Mouse (Mus musculus) midbrain, embryonic 12.5 days (tissue): Measurements from ENCODE around the gene Csrp3. TPM values are rescaled to one million over a fixed set of nuclear protein-coding genes. Genes with fewer than 3 reads are reported as not detected.
A peak's percentile ranks its signal among the peaks of the same experiment; 100 is the strongest.

Experiments used
- ATAC-seq: fragments of 200-750 bp; cut with Nextera tagmentation; 2 replicates; pipeline ENCODE4 v1.8.0; 2017; ENCODE audit warnings: low read depth, moderate TSS enrichment, moderate library complexity; ENCODE audit not compliant: low FRiP score
- H3K27ac ChIP-seq: fragments of 300-500 bp; sonication (generic); replicated peaks from 2 replicates; pipeline ENCODE4 v1.5.1; 2016; ENCODE audit warnings: mild to moderate bottlenecking
- H3K27me3 ChIP-seq: fragments of 300-500 bp; sonication (generic); 2 replicates; pipeline ENCODE4 v1.6.1; 2016; ENCODE audit warnings: mild to moderate bottlenecking
- H3K36me3 ChIP-seq: fragments of 300-500 bp; sonication (generic); 2 replicates; pipeline ENCODE4 v1.6.1; 2016
- H3K4me1 ChIP-seq: fragments of 300-500 bp; sonication (generic); 2 replicates; pipeline ENCODE4 v1.6.1; 2016
- H3K4me2 ChIP-seq: fragments of 300-500 bp; sonication (generic); replicated peaks from 2 replicates; pipeline ENCODE4 v1.6.1; 2016; ENCODE audit warnings: mild to moderate bottlenecking, moderate library complexity
- H3K4me3 ChIP-seq: fragments of 300-500 bp; sonication (generic); 2 replicates; pipeline ENCODE4 v1.5.1; 2016; ENCODE audit warnings: mild to moderate bottlenecking
- H3K9ac ChIP-seq: fragments of 300-500 bp; sonication (generic); replicated peaks from 2 replicates; pipeline ENCODE4 v1.6.1; 2016; ENCODE audit warnings: mild to moderate bottlenecking, moderate library complexity
- H3K9me3 ChIP-seq: fragments of 300-500 bp; sonication (generic); 2 replicates; pipeline ENCODE4 v1.6.1; 2016; ENCODE audit warnings: mild to moderate bottlenecking
- WGBS: fragments of 180-500 bp; shearing (Covaris S2); methylation state at CpG from one replicate; pipeline ENCODE4 v1.1.7; 2016; 5-methylcytosine and 5-hydroxymethylcytosine counted together
- polyA plus RNA-seq: library from polyadenylated mRNA; unstranded; fragments of >200 nt; fragmentation: Nextera tagmentation; extraction: Ambion mirVana; gene quantifications from 2 replicates; pipeline ENCODE4 v1.2.1, GENCODE M21; 2016

Gene Csrp3
- polyA plus RNA-seq, 1 experiment from 2014 or later = 0.56 TPM

DNA sequence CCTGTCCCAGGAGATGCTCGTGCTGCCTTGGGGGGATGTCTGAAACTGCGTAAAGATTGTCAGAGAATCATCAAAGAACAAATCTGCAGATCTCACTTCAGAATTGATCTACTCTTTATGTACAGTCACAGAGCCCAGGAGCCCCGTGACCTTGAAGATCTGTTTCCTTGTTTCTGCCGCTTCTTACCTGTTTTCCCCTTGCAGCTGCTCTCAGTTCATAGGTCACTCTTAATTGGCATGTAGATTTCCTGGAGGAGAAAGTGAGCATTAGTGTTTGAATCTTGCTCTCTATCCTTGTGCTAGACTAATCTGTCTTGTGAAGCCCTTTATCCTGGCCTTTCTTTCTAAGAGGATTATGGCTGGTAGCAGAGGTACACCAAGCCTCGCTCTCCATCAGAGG, 26.2 kb downstream of the Csrp3 start:
- ATAC-seq = no peak
- Histone ChIP-seq H3K27ac (no peak overlapping the region), H3K9ac (no peak overlapping the region), H3K4me2 (no peak overlapping the region), H3K36me3 (peaks cover 71% of the 10 kb centered on the region), H3K27me3 (no peaks in the 10 kb centered on the region), H3K4me1 (no peaks in the 10 kb centered on the region), H3K9me3 (no peaks in the 10 kb centered on the region), H3K4me3 (no peak overlapping the region)
- 63% methylated on average over 5 of the region's 5 CpGs for WGBS

DNA sequence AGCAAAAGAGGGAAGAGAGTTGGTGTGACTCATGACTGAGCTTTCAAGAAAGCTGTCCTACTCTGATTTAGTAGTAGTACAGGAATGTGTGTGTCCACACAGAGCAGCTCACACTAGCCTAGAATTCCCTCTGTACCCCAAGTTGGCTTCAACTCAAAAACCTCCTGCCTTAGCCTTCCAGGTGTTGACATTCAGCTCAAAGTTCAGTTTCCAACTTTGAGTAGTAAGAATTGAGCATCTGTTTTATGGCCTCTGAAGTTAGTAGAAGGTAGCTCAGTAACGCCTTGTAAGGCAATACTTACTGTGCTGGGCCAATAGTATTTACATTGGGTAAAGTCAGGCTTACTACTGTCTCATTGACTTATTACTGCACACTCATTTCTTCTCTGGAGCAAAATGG, 34.2 kb downstream of the Csrp3 start:
- 97% methylated on average over 1 of the region's 1 CpGs for WGBS

GRCm38 (mm10) chr7:48812358-48812757, 35.5 kb downstream of the Csrp3 start:
- no peak overlapping the region for H3K4me3 ChIP-seq
- no peak overlapping the region for H3K27ac ChIP-seq
- no peaks in the 10 kb centered on the region for H3K4me1 ChIP-seq
- H3K9ac ChIP-seq = no peak overlapping the region
- no peaks in the 10 kb centered on the region for H3K27me3 ChIP-seq
- no peaks in the 10 kb centered on the region for H3K9me3 ChIP-seq
- H3K4me2 ChIP-seq = no peak overlapping the region
- peaks cover 43% of the 10 kb centered on the region for H3K36me3 ChIP-seq
- ATAC-seq = no peak

More for the DNA sequence above, 34.2 kb downstream of the Csrp3 start:
- no peak overlapping the region for H3K4me2 ChIP-seq
- no peaks in the 10 kb centered on the region for H3K9me3 ChIP-seq
- no peaks in the 10 kb centered on the region for H3K4me1 ChIP-seq
- H3K36me3 ChIP-seq = peaks cover 46% of the 10 kb centered on the region
- ATAC-seq = no peak
- H3K9ac ChIP-seq = no peak overlapping the region
- no peaks in the 10 kb centered on the region for H3K27me3 ChIP-seq
- H3K27ac ChIP-seq = no peak overlapping the region
- H3K4me3 ChIP-seq = no peak overlapping the region

- H3K4me1 ChIP-seq = no peaks in the 10 kb centered on the region
- no peaks in the 10 kb centered on the region for H3K9me3 ChIP-seq
- WGBS = 96% methylated on average over 1 of the region's 1 CpGs
- no peak for ATAC-seq
- H3K27ac ChIP-seq = no peak overlapping the region
- peaks cover 43% of the 10 kb centered on the region for H3K36me3 ChIP-seq
- H3K4me2 ChIP-seq = no peak overlapping the region
- H3K4me3 ChIP-seq = no peak overlapping the region
- H3K9ac ChIP-seq = no peak overlapping the region
- no peaks in the 10 kb centered on the region for H3K27me3 ChIP-seq
Observed at GRCm38 (mm10) chr7:48810652-48811051, 37.2 kb downstream of the Csrp3 start.

DNA sequence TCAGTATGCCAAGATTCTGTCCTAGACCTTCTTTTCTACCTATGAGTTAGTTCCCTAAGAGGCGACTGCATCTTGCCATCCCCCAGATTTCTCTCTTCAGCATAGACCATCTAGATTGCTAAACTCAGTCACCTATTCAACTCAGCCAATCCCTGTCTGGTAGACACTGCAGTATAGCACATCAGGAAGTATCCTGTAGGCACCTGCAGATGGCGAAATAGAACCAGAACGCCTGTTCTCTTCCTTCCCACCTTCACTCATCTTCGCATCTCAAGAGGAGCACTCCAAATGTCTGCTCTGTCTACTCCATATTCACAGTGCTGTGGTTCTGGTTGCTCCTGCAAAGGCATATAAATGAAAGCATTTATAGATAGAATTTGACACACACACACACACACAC, 41.2 kb downstream of the Csrp3 start:
- no peak overlapping the region for H3K4me2 ChIP-seq
- no peaks in the 10 kb centered on the region for H3K9me3 ChIP-seq
- no peak overlapping the region for H3K27ac ChIP-seq
- H3K36me3 ChIP-seq = peaks cover 50% of the 10 kb centered on the region
- H3K9ac ChIP-seq = no peak overlapping the region
- H3K4me1 ChIP-seq = no peaks in the 10 kb centered on the region
- no peak for ATAC-seq
- H3K27me3 ChIP-seq = no peaks in the 10 kb centered on the region
- WGBS = 91% methylated on average over 4 of the region's 4 CpGs
- H3K4me3 ChIP-seq = no peak overlapping the region

GRCm38 (mm10) chr7:48803381-48803780, 44.5 kb downstream of the Csrp3 start:
- ATAC-seq = no peak
- H3K4me1 ChIP-seq = no peaks in the 10 kb centered on the region
- peaks cover 42% of the 10 kb centered on the region for H3K36me3 ChIP-seq
- WGBS = 83% methylated on average over 7 of the region's 7 CpGs
- H3K4me3 ChIP-seq = no peak overlapping the region
- no peak overlapping the region for H3K4me2 ChIP-seq
- no peaks in the 10 kb centered on the region for H3K9me3 ChIP-seq
- no peaks in the 10 kb centered on the region for H3K27me3 ChIP-seq
- H3K27ac ChIP-seq = no peak overlapping the region
- H3K9ac ChIP-seq = no peak overlapping the region

DNA sequence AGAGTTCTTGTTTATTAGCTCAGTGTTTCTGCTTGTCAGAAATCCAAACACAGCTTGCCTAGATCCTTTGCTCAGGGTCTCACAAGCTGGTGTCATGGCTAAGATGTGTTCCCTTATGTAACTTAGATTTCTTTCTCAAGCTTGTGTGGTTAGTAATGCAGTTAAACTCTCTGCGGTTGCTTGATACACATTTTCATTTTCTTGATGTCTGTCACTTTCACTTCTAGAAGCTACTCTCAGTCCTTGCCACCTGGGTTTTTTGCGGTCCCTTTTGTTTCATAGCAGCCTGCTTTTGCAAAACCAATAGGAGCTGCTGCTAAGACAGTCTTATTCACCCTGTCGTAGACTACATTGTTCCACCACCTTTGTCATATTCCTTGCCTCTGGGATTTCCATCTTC, 52.7 kb downstream of the Csrp3 start:
- Histone ChIP-seq H3K9me3 (no peaks in the 10 kb centered on the region), H3K27me3 (no peaks in the 10 kb centered on the region), H3K4me3 (no peak overlapping the region), H3K36me3 (peaks cover 6% of the 10 kb centered on the region; the same call in 1 of the 2 replicates), H3K27ac (no peak overlapping the region), H3K4me2 (no peak overlapping the region), H3K9ac (no peak overlapping the region), H3K4me1 (peaks cover 8% of the 10 kb centered on the region)
- no peak for ATAC-seq
- WGBS = 92% methylated on average over 3 of the region's 3 CpGs

- no peak for ATAC-seq
Observed at GRCm38 (mm10) chr7:48791412-48791811, 56.4 kb downstream of the Csrp3 start.

GRCm38 (mm10) chr7:48790117-48790516, 57.7 kb downstream of the Csrp3 start:
- Histone ChIP-seq H3K4me2 (peak overlapping the region; percentile 72), H3K27me3 (no peaks in the 10 kb centered on the region), H3K9ac (no peak overlapping the region), H3K9me3 (no peaks in the 10 kb centered on the region), H3K4me1 (peaks cover 10% of the 10 kb centered on the region), H3K27ac (no peak overlapping the region), H3K36me3 (no peaks in the 10 kb centered on the region), H3K4me3 (no peak overlapping the region)
- 82% methylated on average over 4 of the region's 4 CpGs for WGBS
- ATAC-seq = no peak

More at GRCm38 (mm10) chr7:48791412-48791811, 56.4 kb downstream of the Csrp3 start:
- WGBS = 89% methylated on average over 3 of the region's 3 CpGs
- no peaks in the 10 kb centered on the region for H3K27me3 ChIP-seq
- H3K9ac ChIP-seq = no peak overlapping the region
- no peak overlapping the region for H3K27ac ChIP-seq
- no peak overlapping the region for H3K4me2 ChIP-seq
- no peaks in the 10 kb centered on the region for H3K9me3 ChIP-seq
- no peak overlapping the region for H3K4me3 ChIP-seq
- peaks cover 10% of the 10 kb centered on the region for H3K4me1 ChIP-seq
- no peaks in the 10 kb centered on the region for H3K36me3 ChIP-seq

GRCm38 (mm10) chr7:48788851-48789572, 58.8 kb downstream of the Csrp3 start, which contains the start of gene Zdhhc13:
Gene Zdhhc13, plus strand, starts transcription at chr7:48789003.
- ATAC-seq = peak; percentile 99
- under 1% methylated on average over 57 of the region's 57 CpGs for WGBS
- Histone ChIP-seq H3K4me3 (peak within 1 kb of the TSS; percentile 88), H3K9ac (peak within 1 kb of the TSS; percentile 69), H3K4me1 (peaks cover 10% of the 10 kb centered on the region), H3K27ac (peak within 1 kb of the TSS; percentile 70), H3K9me3 (no peaks in the 10 kb centered on the region), H3K27me3 (no peaks in the 10 kb centered on the region), H3K36me3 (no peaks in the 10 kb centered on the region), H3K4me2 (peak within 1 kb of the TSS; percentile 72)

- H3K4me1 ChIP-seq = peaks cover 10% of the 10 kb centered on the region
- H3K9ac ChIP-seq = no peak overlapping the region
- WGBS = 64% methylated on average over 3 of the region's 3 CpGs
- peak overlapping the region; percentile 72 for H3K4me2 ChIP-seq
- H3K36me3 ChIP-seq = no peaks in the 10 kb centered on the region
- H3K4me3 ChIP-seq = peak overlapping the region; percentile 88
- H3K9me3 ChIP-seq = no peaks in the 10 kb centered on the region
- H3K27ac ChIP-seq = no peak overlapping the region
- H3K27me3 ChIP-seq = no peaks in the 10 kb centered on the region
- peak; percentile 24; the same call in 1 of the 2 replicates for ATAC-seq
Observed at GRCm38 (mm10) chr7:48788348-48788747, 59.5 kb downstream of the Csrp3 start.

DNA sequence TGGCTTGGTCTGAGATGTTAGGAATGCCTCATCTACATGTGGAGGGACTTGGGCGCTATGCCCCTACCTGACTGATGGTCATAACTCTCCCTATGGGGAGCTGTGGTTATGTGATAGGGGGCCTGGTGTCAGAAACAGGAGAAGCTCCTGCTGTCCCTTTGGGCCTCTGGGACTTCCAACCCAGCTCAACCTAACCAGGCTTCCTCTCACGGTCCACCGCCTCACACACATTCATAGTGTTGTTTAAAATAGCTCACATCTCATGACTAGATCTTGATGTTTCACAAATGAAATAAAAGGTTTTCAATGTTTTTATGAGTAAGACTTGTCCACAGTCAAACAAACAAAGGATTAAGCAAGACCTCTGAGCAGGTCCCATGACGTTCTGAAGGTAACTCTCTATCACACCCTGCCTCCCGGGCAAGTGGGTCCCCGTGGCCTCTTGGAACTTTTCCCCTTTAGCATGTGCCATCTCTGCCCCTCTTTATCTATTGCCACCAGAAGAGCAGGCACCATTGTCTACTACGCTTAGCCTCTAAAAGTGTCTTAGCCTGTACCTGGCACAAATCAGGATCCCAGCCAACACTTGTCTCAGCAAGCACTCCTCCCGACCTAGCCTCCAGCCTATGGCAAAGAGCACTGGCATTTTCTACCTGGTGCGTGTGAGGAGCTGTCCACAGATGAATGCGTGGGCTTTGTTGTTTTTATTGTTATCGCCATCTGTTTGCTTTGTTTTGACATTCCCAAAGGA, 62.9 kb downstream of the Csrp3 start:
- Histone ChIP-seq H3K4me2 (no peak overlapping the region), H3K27me3 (no peaks in the 10 kb centered on the region), H3K36me3 (no peaks in the 10 kb centered on the region), H3K27ac (no peak overlapping the region), H3K4me1 (peaks cover under 1% of the 10 kb centered on the region; the same call in 1 of the 2 replicates), H3K9me3 (no peaks in the 10 kb centered on the region), H3K4me3 (no peak overlapping the region), H3K9ac (no peak overlapping the region)
- no peak for ATAC-seq
- 83% methylated on average over 11 of the region's 11 CpGs for WGBS
